Mouse (Mus musculus) forebrain, embryonic 14.5 days (tissue): ENCODE measurements around the gene Nr4a1. TPM values are rescaled to one million over a fixed set of nuclear protein-coding genes. Genes with fewer than 3 reads are reported as not detected.

Experiments
- ATAC-seq: fragments of 200-750 bp; cut with Nextera tagmentation; 2 replicates; pipeline ENCODE4 v1.8.0; 2017; ENCODE audit warnings: mild to moderate bottlenecking, moderate library complexity
- DNase-seq: peaks from one replicate; pipeline ENCODE4 v3.0.0-alpha.2; 2015; ENCODE audit warnings: low spot score
- H3K27ac ChIP-seq: fragments of 300-500 bp; sonication (generic); 2 replicates; pipeline ENCODE4 v1.5.1; 2014; ENCODE audit warnings: low read depth, mild to moderate bottlenecking, control low read depth, low read length, moderate library complexity
- H3K27me3 ChIP-seq: fragments of 300-500 bp; sonication (generic); replicated peaks from 2 replicates; pipeline ENCODE4 v1.6.1; 2014; ENCODE audit warnings: low read length, control low read depth, mixed read lengths; ENCODE audit not compliant: control insufficient read depth, insufficient read depth
- H3K36me3 ChIP-seq: fragments of 300-500 bp; sonication (generic); 2 replicates; pipeline ENCODE4 v1.6.1; 2014; ENCODE audit warnings: low read length, control low read depth; ENCODE audit not compliant: control insufficient read depth, insufficient read depth
- H3K4me1 ChIP-seq: fragments of 300-500 bp; sonication (generic); 2 replicates; pipeline ENCODE4 v1.6.1; 2014; ENCODE audit warnings: antibody characterized with exemption, low read length, control low read depth; ENCODE audit not compliant: control insufficient read depth, insufficient read depth
- H3K4me2 ChIP-seq: fragments of 300-500 bp; sonication (generic); 2 replicates; pipeline ENCODE4 v1.6.1; 2014; ENCODE audit warnings: mild to moderate bottlenecking, control low read depth, low read length
- H3K4me3 ChIP-seq: fragments of 300-500 bp; sonication (generic); 2 replicates; pipeline ENCODE4 v1.5.1; 2014; ENCODE audit warnings: low read depth, low read length, control low read depth
- H3K9ac ChIP-seq: fragments of 300-500 bp; sonication (generic); 2 replicates; pipeline ENCODE4 v1.6.1; 2014; ENCODE audit warnings: mild to moderate bottlenecking, low read length, control low read depth, moderate library complexity
- H3K9me3 ChIP-seq: fragments of 300-500 bp; sonication (generic); replicated peaks from 2 replicates; pipeline ENCODE4 v1.6.1; 2016; ENCODE audit warnings: low read length, control low read depth, mixed read lengths; ENCODE audit not compliant: control insufficient read depth
- WGBS: fragments of 180-500 bp; shearing (Covaris S2); extraction: QIAGEN DNeasy Blood & Tissue Kit; methylation state at CpG from one replicate; pipeline ENCODE4 v1.1.7; 2014; 5-methylcytosine and 5-hydroxymethylcytosine counted together
- polyA plus RNA-seq: library from polyadenylated mRNA; unstranded; fragments of >200 nt; fragmentation: Nextera tagmentation; extraction: Ambion mirVana; gene quantifications from 2 replicates; pipeline ENCODE4 v1.2.1, GENCODE M21; 2014

Gene Nr4a1
- polyA plus RNA-seq, 1 experiment from 2014 or later, result 2.1 TPM

- DNase-seq (peak; percentile 92), ATAC-seq (peak; percentile 59)
- Histone ChIP-seq H3K27me3 (no peaks in the 10 kb centered on the region), H3K4me3 (peak overlapping the region; percentile 64), H3K4me1 (peaks cover 5% of the 10 kb centered on the region; the same call in 1 of the 2 replicates), H3K4me2 (peak overlapping the region; percentile 93), H3K9ac (peak overlapping the region; percentile 72), H3K9me3 (no peaks in the 10 kb centered on the region), H3K27ac (peak overlapping the region; percentile 21; the same call in 1 of the 2 replicates), H3K36me3 (peaks cover 23% of the 10 kb centered on the region)
- 1% methylated on average over 26 of the region's 26 CpGs for WGBS
These were observed 29.3 kb downstream of the Nr4a1 start for GRCm38 (mm10) chr15:101283183-101283910.

DNA sequence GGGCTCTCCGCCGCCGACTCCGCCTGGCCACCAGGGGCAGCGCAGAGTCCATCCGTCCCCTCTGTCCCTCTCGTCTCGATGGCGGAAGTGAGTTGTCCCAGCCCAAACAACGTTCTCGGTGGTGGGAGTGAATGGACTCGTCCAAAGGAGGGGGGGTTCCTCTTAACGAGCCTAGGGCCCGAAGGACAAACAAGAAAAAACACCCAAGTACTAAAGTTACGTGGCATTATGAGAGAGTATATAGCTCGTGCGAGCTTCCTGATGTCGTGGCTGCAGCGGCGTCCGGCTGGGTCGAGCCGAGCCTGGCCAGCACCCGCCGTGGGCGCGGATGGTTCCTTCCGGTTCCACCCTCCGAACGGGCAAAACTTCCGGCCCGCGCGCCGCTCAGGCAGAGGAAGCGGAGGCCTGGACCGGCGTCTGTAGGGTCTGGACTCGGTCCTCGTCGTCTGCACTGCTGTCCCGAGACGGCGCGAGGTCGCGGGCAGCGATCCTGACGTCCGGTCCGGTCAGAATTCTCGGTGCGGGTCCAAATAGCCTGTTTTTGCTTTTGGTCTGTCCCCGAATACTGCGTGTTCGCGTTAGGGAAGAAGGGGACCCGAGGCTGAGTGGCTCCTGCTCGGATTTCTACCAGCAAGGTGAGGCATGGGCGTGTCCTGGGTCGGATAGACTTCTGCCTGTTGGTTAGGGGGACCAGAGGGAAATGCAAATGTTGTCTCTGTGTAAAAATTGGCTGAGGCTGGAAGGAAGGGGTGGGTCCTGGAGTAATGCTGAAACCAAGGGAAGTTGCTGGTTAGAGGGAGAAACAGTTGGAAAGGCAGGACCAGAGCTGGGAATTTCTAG, 30.1 kb downstream of the Nr4a1 start, which contains the start of gene Atg101:
Atg101 (plus strand) TSS at position 362 of the 840 bp plus-strand sequence.
- Histone ChIP-seq H3K4me1 (peaks cover 5% of the 10 kb centered on the region; the same call in 1 of the 2 replicates), H3K4me3 (peak within 1 kb of the TSS; percentile 64), H3K27me3 (no peaks in the 10 kb centered on the region), H3K4me2 (peak within 1 kb of the TSS; percentile 93), H3K36me3 (peaks cover 31% of the 10 kb centered on the region), H3K9ac (peak within 1 kb of the TSS; percentile 72), H3K27ac (peak within 1 kb of the TSS; percentile 76), H3K9me3 (no peaks in the 10 kb centered on the region)
- peak; percentile 94 for DNase-seq
- ATAC-seq, result peak; percentile 96
- under 1% methylated on average over 61 of the region's 61 CpGs for WGBS

GRCm38 (mm10) chr15:101286129-101286770, 32.2 kb downstream of the Nr4a1 start:
- WGBS, result 71% methylated on average over 9 of the region's 9 CpGs
- ATAC-seq (no peak), DNase-seq (no peak)
- no peak overlapping the region for H3K27ac ChIP-seq
- no peaks in the 10 kb centered on the region for H3K9me3 ChIP-seq
- peaks cover 5% of the 10 kb centered on the region; the same call in 1 of the 2 replicates for H3K4me1 ChIP-seq
- H3K36me3 ChIP-seq, result peaks cover 52% of the 10 kb centered on the region
- H3K4me3 ChIP-seq, result no peak overlapping the region
- no peaks in the 10 kb centered on the region for H3K27me3 ChIP-seq
- H3K9ac ChIP-seq, result no peak overlapping the region
- no peak overlapping the region for H3K4me2 ChIP-seq

- 90% methylated on average over 6 of the region's 6 CpGs for WGBS
- DNase-seq (no peak), ATAC-seq (no peak)
- peaks cover 5% of the 10 kb centered on the region; the same call in 1 of the 2 replicates for H3K4me1 ChIP-seq
- no peak overlapping the region for H3K27ac ChIP-seq
- H3K27me3 ChIP-seq, result no peaks in the 10 kb centered on the region
- no peak overlapping the region for H3K4me2 ChIP-seq
- H3K9ac ChIP-seq, result no peak overlapping the region
- H3K9me3 ChIP-seq, result no peaks in the 10 kb centered on the region
- no peak overlapping the region for H3K4me3 ChIP-seq
- H3K36me3 ChIP-seq, result peaks cover 63% of the 10 kb centered on the region
These were observed 33.3 kb downstream of the Nr4a1 start for GRCm38 (mm10) chr15:101287361-101287760.

DNA sequence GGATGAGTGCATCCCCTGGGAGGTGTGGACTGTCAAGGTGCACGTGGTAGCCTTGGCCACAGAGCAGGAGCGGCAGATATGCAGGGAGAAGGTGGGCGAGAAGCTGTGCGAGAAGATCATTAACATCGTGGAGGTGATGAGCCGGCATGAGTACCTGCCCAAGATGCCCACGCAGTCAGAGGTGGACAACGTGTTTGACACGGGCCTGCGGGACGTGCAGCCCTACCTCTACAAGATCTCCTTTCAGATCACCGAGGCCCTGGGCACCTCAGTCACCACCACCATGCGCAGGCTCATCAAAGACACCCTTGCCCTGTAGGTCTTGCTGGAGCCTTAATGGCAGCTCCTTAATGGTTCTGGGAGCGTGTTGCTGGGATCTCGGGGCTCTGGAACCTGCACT, 36.3 kb downstream of the Nr4a1 start:
- H3K4me3 ChIP-seq, result no peak overlapping the region
- no peak overlapping the region for H3K27ac ChIP-seq
- H3K9ac ChIP-seq, result no peak overlapping the region
- no peaks in the 10 kb centered on the region for H3K4me1 ChIP-seq
- 96% methylated on average over 15 of the region's 15 CpGs for WGBS
- no peaks in the 10 kb centered on the region for H3K27me3 ChIP-seq
- H3K36me3 ChIP-seq, result peaks cover 64% of the 10 kb centered on the region
- H3K4me2 ChIP-seq, result no peak overlapping the region
- no peak for ATAC-seq
- no peaks in the 10 kb centered on the region for H3K9me3 ChIP-seq
- no peak for DNase-seq

DNA sequence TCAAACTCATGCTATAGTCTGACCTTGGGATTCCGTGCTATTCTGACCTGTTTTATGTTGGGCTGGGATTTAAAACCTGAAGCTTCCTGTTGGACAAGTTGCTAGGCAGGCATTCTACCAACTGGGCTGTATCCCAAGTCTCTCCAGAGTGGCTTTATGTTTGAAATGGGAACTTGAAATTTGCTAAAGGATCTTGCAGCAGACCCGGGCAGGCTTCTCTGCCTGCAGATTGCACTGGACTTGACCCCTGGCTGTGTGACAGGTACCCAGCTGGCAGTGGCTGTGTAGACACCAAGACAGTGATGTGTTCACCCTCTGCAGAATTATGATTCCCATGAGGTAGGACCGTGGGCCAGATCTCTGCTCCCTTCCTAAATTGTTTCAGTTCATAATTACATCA, 37.9 kb downstream of the Nr4a1 start:
- Histone ChIP-seq H3K4me3 (no peak overlapping the region), H3K27me3 (no peaks in the 10 kb centered on the region), H3K27ac (no peak overlapping the region), H3K36me3 (peaks cover 54% of the 10 kb centered on the region), H3K9ac (no peak overlapping the region), H3K9me3 (no peaks in the 10 kb centered on the region), H3K4me2 (no peak overlapping the region), H3K4me1 (no peaks in the 10 kb centered on the region)
- DNase-seq (no peak), ATAC-seq (no peak)
- 93% methylated on average over 3 of the region's 3 CpGs for WGBS

GRCm38 (mm10) chr15:101293025-101293621, 39.1 kb downstream of the Nr4a1 start, which contains the start of gene 6030408B16Rik:
Gene 6030408B16Rik (plus strand): TSS chr15:101293212.
- no peak within 1 kb of the TSS for H3K4me2 ChIP-seq
- H3K27me3 ChIP-seq, result no peaks in the 10 kb centered on the region
- H3K9ac ChIP-seq, result no peak within 1 kb of the TSS
- peaks cover 43% of the 10 kb centered on the region for H3K36me3 ChIP-seq
- H3K4me3 ChIP-seq, result no peak within 1 kb of the TSS
- no peaks in the 10 kb centered on the region for H3K4me1 ChIP-seq
- H3K9me3 ChIP-seq, result no peaks in the 10 kb centered on the region
- DNase-seq (no peak), ATAC-seq (no peak)
- WGBS, result 73% methylated on average over 18 of the region's 18 CpGs
- H3K27ac ChIP-seq, result no peak within 1 kb of the TSS

DNA sequence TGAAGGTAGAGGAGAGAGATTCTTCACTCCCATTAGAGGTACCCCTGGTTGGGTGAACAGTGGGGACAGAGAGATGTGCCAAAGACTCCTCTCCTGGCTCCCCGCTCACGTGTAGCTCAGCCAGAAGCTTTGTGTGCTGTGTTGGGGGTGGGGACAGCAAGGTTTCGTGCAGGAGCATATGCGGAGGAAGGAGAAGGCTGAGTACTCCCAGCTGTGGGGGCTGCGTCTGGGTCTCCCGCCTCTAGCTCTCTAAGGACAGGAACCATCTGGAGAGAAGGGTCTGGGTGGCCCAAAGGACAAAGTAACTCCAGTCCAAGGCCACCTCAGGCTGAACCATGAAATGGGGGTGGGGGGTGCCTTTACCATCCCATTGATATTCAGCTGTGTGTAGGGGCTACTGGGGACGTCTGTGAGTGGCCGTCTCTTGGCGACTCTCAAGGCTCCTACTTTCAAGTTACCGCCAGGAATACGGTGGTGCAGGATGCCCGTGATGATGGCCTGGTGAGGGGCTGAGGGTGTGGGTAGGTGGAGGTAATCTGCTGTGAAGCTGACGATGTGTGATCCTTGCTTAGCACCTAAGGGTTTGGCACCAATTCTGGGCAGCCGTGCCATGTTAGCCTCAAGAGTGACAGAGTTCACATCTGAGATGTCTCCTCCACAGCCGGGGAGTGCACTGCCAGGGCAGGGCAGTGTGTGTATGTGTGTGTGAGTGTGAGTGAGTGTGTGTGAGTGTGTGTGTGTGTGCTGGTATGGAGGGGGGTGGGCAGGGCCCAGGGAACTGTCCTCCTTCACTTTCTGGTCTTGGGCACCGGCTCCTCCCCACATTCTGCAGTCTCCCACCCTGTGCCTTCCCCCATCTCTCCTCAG, 40.2 kb downstream of the Nr4a1 start:
- H3K36me3 ChIP-seq, result peaks cover 32% of the 10 kb centered on the region
- no peak overlapping the region for H3K9ac ChIP-seq
- H3K4me3 ChIP-seq, result no peak overlapping the region
- no peaks in the 10 kb centered on the region for H3K4me1 ChIP-seq
- no peak overlapping the region for H3K4me2 ChIP-seq
- ATAC-seq, result no peak
- no peaks in the 10 kb centered on the region for H3K9me3 ChIP-seq
- no peak for DNase-seq
- H3K27ac ChIP-seq, result no peak overlapping the region
- no peaks in the 10 kb centered on the region for H3K27me3 ChIP-seq
- 69% methylated on average over 16 of the region's 16 CpGs for WGBS
